Mouse (Mus musculus): ENCODE measurements around the gene Trim8.

GRCm38 (mm10) chr19:46499836-46500580 lies 1.5 kb upstream of the Trim8 start:
- TF ChIP-seq CTCF (IDR thresholded peaks at IDR 0.05; ENCODE audit: insufficient read depth, low read length) = no peak
- TF ChIP-seq POLR2A (IDR thresholded peaks at IDR 0.05; ENCODE audit: borderline replicate concordance, extremely low read depth, low read depth, low read length) = peak; percentile 65; the same call in 1 of the 2 replicates
